Mouse (Mus musculus): Measurements from ENCODE around the gene 1700057G04Rik.

- TF ChIP-seq EP300 (IDR thresholded peaks at IDR 0.05; ENCODE audit: low read depth) (no peak), CTCF (IDR thresholded peaks at IDR 0.05; ENCODE audit: low read depth) (no peak)
Observed at GRCm38 (mm10) chr9:92386871-92387270, 77.7 kb downstream of the 1700057G04Rik start.
